Mouse (Mus musculus): ENCODE data around the gene Prepl.

DNA sequence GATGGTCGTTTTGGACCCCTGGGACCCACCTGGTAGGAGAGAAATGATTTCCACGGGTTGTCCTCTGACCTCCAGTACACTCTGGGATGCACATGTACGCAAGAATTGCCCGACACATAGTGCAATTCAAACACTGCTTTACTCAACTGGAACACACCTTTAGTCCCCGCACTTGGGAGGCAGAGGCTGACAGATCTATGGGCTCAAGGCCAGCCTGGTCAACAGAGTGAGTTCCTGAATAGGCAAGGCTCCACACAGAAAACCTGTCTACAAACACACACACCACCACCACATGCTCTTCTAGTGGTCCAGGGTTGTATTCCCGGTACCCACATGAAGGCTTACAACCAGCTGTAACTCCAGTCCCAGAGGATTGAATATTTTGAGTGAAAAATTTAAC lies 64.9 kb downstream of the Prepl start:
- TF ChIP-seq CTCF (IDR thresholded peaks at IDR 0.05; ENCODE audit: insufficient read depth, low read depth, low read length) (no peak), POLR2A (IDR thresholded peaks at IDR 0.05; ENCODE audit: insufficient read depth, low read depth, low read length) (no peak)

Measured in olfactory bulb, adult 2 months (tissue).